Mouse (Mus musculus): ENCODE results near the gene Leng9. TPM values are rescaled to one million over a fixed set of nuclear protein-coding genes. Genes with fewer than 3 reads are reported as not detected.

The Leng9 gene
- polyA plus RNA-seq, 1 experiment, result 0.73 TPM

- H3K4me1 ChIP-seq (ENCODE audit: control insufficient read depth, insufficient read depth, low read length), result no peaks in the 10 kb centered on the region
- H3K9me3 ChIP-seq (replicated peaks; ENCODE audit: control insufficient read depth, insufficient read depth, low read length, poor library complexity, severe bottlenecking), result no peaks in the 10 kb centered on the region
- peaks cover 80% of the 10 kb centered on the region for H3K36me3 ChIP-seq (ENCODE audit: control insufficient read depth, insufficient read depth, low read length, poor library complexity, severe bottlenecking)
- no peaks in the 10 kb centered on the region for H3K27me3 ChIP-seq (ENCODE audit: control insufficient read depth, insufficient read depth, low read length, poor library complexity, severe bottlenecking)
- no peak overlapping the region for H3K4me3 ChIP-seq (ENCODE audit: low read depth, low read length)
- H3K27ac ChIP-seq (ENCODE audit: insufficient read depth, low read length), result no peak overlapping the region
- H3K9ac ChIP-seq (ENCODE audit: low read depth, poor library complexity, severe bottlenecking), result no peak overlapping the region
- TF ChIP-seq CTCF (IDR thresholded peaks at IDR 0.05; ENCODE audit: low read depth, low read length) (no peak), POLR2A (IDR thresholded peaks at IDR 0.05; ENCODE audit: insufficient read depth, low read length) (no peak), EP300 (IDR thresholded peaks at IDR 0.05; ENCODE audit: insufficient read depth, low read depth, low read length) (no peak)
Observed at GRCm38 (mm10) chr7:4142796-4143445, 7.3 kb downstream of the Leng9 start.

GRCm38 (mm10) chr7:4141648-4142325 is 8.4 kb downstream of the Leng9 start:
- no peaks in the 10 kb centered on the region for H3K9me3 ChIP-seq (replicated peaks; ENCODE audit: control insufficient read depth, insufficient read depth, low read length, poor library complexity, severe bottlenecking)
- H3K4me1 ChIP-seq (ENCODE audit: control insufficient read depth, insufficient read depth, low read length), result no peaks in the 10 kb centered on the region
- H3K27ac ChIP-seq (ENCODE audit: insufficient read depth, low read length), result no peak overlapping the region
- H3K27me3 ChIP-seq (ENCODE audit: control insufficient read depth, insufficient read depth, low read length, poor library complexity, severe bottlenecking), result no peaks in the 10 kb centered on the region
- no peak overlapping the region for H3K9ac ChIP-seq (ENCODE audit: low read depth, poor library complexity, severe bottlenecking)
- no peak for TF ChIP-seq CTCF (IDR thresholded peaks at IDR 0.05; ENCODE audit: low read depth, low read length)
- TF ChIP-seq POLR2A (IDR thresholded peaks at IDR 0.05; ENCODE audit: insufficient read depth, low read length), result no peak
- TF ChIP-seq EP300 (IDR thresholded peaks at IDR 0.05; ENCODE audit: insufficient read depth, low read depth, low read length), result no peak
- H3K4me3 ChIP-seq (ENCODE audit: low read depth, low read length), result no peak overlapping the region
- peaks cover 77% of the 10 kb centered on the region for H3K36me3 ChIP-seq (ENCODE audit: control insufficient read depth, insufficient read depth, low read length, poor library complexity, severe bottlenecking)

- Histone ChIP-seq H3K36me3 (ENCODE audit: control insufficient read depth, insufficient read depth, low read length, poor library complexity, severe bottlenecking) (peaks cover 56% of the 10 kb centered on the region), H3K4me3 (ENCODE audit: low read depth, low read length) (no peak overlapping the region), H3K4me1 (ENCODE audit: control insufficient read depth, insufficient read depth, low read length) (no peaks in the 10 kb centered on the region), H3K9me3 (replicated peaks; ENCODE audit: control insufficient read depth, insufficient read depth, low read length, poor library complexity, severe bottlenecking) (no peaks in the 10 kb centered on the region), H3K27ac (ENCODE audit: insufficient read depth, low read length) (no peak overlapping the region), H3K27me3 (ENCODE audit: control insufficient read depth, insufficient read depth, low read length, poor library complexity, severe bottlenecking) (no peaks in the 10 kb centered on the region), H3K9ac (ENCODE audit: low read depth, poor library complexity, severe bottlenecking) (no peak overlapping the region)
- no peak for TF ChIP-seq CTCF (IDR thresholded peaks at IDR 0.05; ENCODE audit: low read depth, low read length)
- TF ChIP-seq POLR2A (IDR thresholded peaks at IDR 0.05; ENCODE audit: insufficient read depth, low read length), result no peak
- TF ChIP-seq EP300 (IDR thresholded peaks at IDR 0.05; ENCODE audit: insufficient read depth, low read depth, low read length), result no peak
Observed at GRCm38 (mm10) chr7:4139391-4139790, 10.8 kb downstream of the Leng9 start.

GRCm38 (mm10) chr7:4138671-4139070 is 11.5 kb downstream of the Leng9 start:
- no peak overlapping the region for H3K27ac ChIP-seq (ENCODE audit: insufficient read depth, low read length)
- H3K4me3 ChIP-seq (ENCODE audit: low read depth, low read length), result no peak overlapping the region
- H3K36me3 ChIP-seq (ENCODE audit: control insufficient read depth, insufficient read depth, low read length, poor library complexity, severe bottlenecking), result peaks cover 48% of the 10 kb centered on the region
- H3K27me3 ChIP-seq (ENCODE audit: control insufficient read depth, insufficient read depth, low read length, poor library complexity, severe bottlenecking), result no peaks in the 10 kb centered on the region
- H3K9ac ChIP-seq (ENCODE audit: low read depth, poor library complexity, severe bottlenecking), result no peak overlapping the region
- TF ChIP-seq CTCF (IDR thresholded peaks at IDR 0.05; ENCODE audit: low read depth, low read length) (no peak), POLR2A (IDR thresholded peaks at IDR 0.05; ENCODE audit: insufficient read depth, low read length) (no peak), EP300 (IDR thresholded peaks at IDR 0.05; ENCODE audit: insufficient read depth, low read depth, low read length) (no peak)
- no peaks in the 10 kb centered on the region for H3K9me3 ChIP-seq (replicated peaks; ENCODE audit: control insufficient read depth, insufficient read depth, low read length, poor library complexity, severe bottlenecking)
- no peaks in the 10 kb centered on the region for H3K4me1 ChIP-seq (ENCODE audit: control insufficient read depth, insufficient read depth, low read length)

- Histone ChIP-seq H3K9me3 (replicated peaks; ENCODE audit: control insufficient read depth, insufficient read depth, low read length, poor library complexity, severe bottlenecking) (no peaks in the 10 kb centered on the region), H3K9ac (ENCODE audit: low read depth, poor library complexity, severe bottlenecking) (peak overlapping the region; percentile 69), H3K36me3 (ENCODE audit: control insufficient read depth, insufficient read depth, low read length, poor library complexity, severe bottlenecking) (peaks cover 44% of the 10 kb centered on the region), H3K4me1 (ENCODE audit: control insufficient read depth, insufficient read depth, low read length) (no peaks in the 10 kb centered on the region), H3K4me3 (ENCODE audit: low read depth, low read length) (no peak overlapping the region), H3K27ac (ENCODE audit: insufficient read depth, low read length) (no peak overlapping the region), H3K27me3 (ENCODE audit: control insufficient read depth, insufficient read depth, low read length, poor library complexity, severe bottlenecking) (no peaks in the 10 kb centered on the region)
- TF ChIP-seq CTCF (IDR thresholded peaks at IDR 0.05; ENCODE audit: low read depth, low read length) (no peak), EP300 (IDR thresholded peaks at IDR 0.05; ENCODE audit: insufficient read depth, low read depth, low read length) (no peak), POLR2A (IDR thresholded peaks at IDR 0.05; ENCODE audit: insufficient read depth, low read length) (no peak)
Observed at GRCm38 (mm10) chr7:4138181-4138580, 12.0 kb downstream of the Leng9 start.

GRCm38 (mm10) chr7:4137746-4138145 is 12.4 kb downstream of the Leng9 start:
- no peak for TF ChIP-seq POLR2A (IDR thresholded peaks at IDR 0.05; ENCODE audit: insufficient read depth, low read length)
- no peak for TF ChIP-seq EP300 (IDR thresholded peaks at IDR 0.05; ENCODE audit: insufficient read depth, low read depth, low read length)
- Histone ChIP-seq H3K27ac (ENCODE audit: insufficient read depth, low read length) (no peak overlapping the region), H3K27me3 (ENCODE audit: control insufficient read depth, insufficient read depth, low read length, poor library complexity, severe bottlenecking) (no peaks in the 10 kb centered on the region), H3K4me1 (ENCODE audit: control insufficient read depth, insufficient read depth, low read length) (no peaks in the 10 kb centered on the region), H3K9me3 (replicated peaks; ENCODE audit: control insufficient read depth, insufficient read depth, low read length, poor library complexity, severe bottlenecking) (no peaks in the 10 kb centered on the region), H3K4me3 (ENCODE audit: low read depth, low read length) (peak overlapping the region; percentile 92), H3K9ac (ENCODE audit: low read depth, poor library complexity, severe bottlenecking) (peak overlapping the region; percentile 69), H3K36me3 (ENCODE audit: control insufficient read depth, insufficient read depth, low read length, poor library complexity, severe bottlenecking) (peaks cover 41% of the 10 kb centered on the region)

All from ES-Bruce4 (cell line).